Mouse (Mus musculus) brown adipose tissue, adult 24 weeks (tissue): ENCODE measurements around the gene Rere. TPM values are rescaled to one million over a fixed set of nuclear protein-coding genes. Genes with fewer than 3 reads are reported as not detected.
"Not testable (repeated sequence)": the region's sequence is repeated elsewhere in the genome, so short reads cannot be mapped to it uniquely, and the experiment has no call there.

ENCODE experiments used
- H3K27ac ChIP-seq: fragments of 200-500 bp; replicated peaks from 2 replicates; pipeline ENCODE4 v1.5.1; 2012; ENCODE audit warnings: low read depth, mild to moderate bottlenecking, low read length
- H3K4me1 ChIP-seq: fragments of 200-500 bp; 2 replicates; pipeline ENCODE4 v1.6.1; 2012; ENCODE audit warnings: low read length, mixed read lengths; ENCODE audit not compliant: control insufficient read depth, insufficient read depth, insufficient read length
- H3K4me3 ChIP-seq: fragments of 200-500 bp; 2 replicates; pipeline ENCODE4 v1.5.1; 2012; ENCODE audit warnings: low read depth, mild to moderate bottlenecking, low read length, moderate library complexity; ENCODE audit not compliant: insufficient read depth
- polyA plus RNA-seq: library from polyadenylated mRNA; stranded (reverse); fragments of >200 nt; gene quantifications from 2 replicates; pipeline ENCODE4 v1.2.4, GENCODE M21; 2012; ENCODE audit not compliant: missing spikeins, insufficient read depth, insufficient read length

Rere gene
- polyA plus RNA-seq, 1 experiment = 39.8 TPM

GRCm38 (mm10) chr4:150504304-150505021, 223.0 kb downstream of the Rere start:
- Histone ChIP-seq H3K4me1 (no peaks in the 10 kb centered on the region; the same call in 1 of the 2 replicates), H3K27ac (no peak overlapping the region)

GRCm38 (mm10) chr4:150509026-150509712, 227.7 kb downstream of the Rere start:
- H3K4me3 ChIP-seq = no peak overlapping the region
- H3K27ac ChIP-seq = no peak overlapping the region
- no peaks in the 10 kb centered on the region for H3K4me1 ChIP-seq

More at GRCm38 (mm10) chr4:150504304-150505021, 223.0 kb downstream of the Rere start:
- H3K4me3 ChIP-seq = no peak overlapping the region

DNA sequence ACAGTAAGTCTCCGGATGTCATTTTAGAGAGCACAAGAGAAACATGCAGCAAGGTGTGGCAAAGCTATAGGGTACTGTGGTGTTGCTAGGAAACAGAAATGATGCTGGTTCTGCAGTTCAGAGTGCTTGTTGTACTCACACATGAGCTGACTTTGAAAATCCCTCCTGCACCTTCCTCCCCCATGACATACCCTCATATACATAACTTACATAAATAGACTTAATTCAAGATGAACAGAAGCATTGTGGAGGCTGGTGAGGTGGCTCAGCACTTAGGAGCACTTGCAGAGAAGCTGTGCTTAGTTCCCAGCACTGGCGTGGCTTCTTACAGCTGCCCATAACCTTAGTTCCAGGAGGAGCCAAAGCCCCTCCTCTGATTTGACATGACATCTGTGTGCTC, 228.6 kb downstream of the Rere start:
- Histone ChIP-seq H3K4me3 (no peak overlapping the region), H3K27ac (no peak overlapping the region), H3K4me1 (no peaks in the 10 kb centered on the region)

GRCm38 (mm10) chr4:150513387-150513786, 231.9 kb downstream of the Rere start:
- H3K4me3 ChIP-seq, H3K27ac ChIP-seq, H3K4me1 ChIP-seq: not testable (repeated sequence)

GRCm38 (mm10) chr4:150516201-150516600, 234.8 kb downstream of the Rere start:
- Histone ChIP-seq H3K27ac (no peak overlapping the region), H3K4me3 (no peak overlapping the region), H3K4me1 (no peaks in the 10 kb centered on the region)

DNA sequence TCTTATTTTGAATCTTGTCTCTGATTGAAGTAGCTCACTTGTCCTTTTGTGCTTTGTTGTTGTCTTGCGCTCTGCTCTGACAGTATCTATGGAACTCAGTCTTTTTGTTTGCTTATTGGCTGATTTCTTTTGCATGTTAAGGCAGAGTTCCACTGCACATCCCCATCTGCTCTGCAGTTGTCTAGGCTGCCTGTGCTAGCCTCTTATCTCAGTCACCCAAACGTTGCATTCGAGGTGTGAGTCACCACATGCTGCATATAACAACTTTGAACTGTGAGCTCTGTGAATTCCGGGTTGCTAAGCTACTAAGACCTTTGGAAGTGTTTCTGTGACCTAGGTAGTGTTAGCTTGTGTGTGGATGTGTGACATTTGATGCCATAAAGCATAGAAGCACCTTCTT, 235.9 kb downstream of the Rere start:
- Histone ChIP-seq H3K4me3 (no peak overlapping the region), H3K4me1 (no peaks in the 10 kb centered on the region), H3K27ac (no peak overlapping the region)

DNA sequence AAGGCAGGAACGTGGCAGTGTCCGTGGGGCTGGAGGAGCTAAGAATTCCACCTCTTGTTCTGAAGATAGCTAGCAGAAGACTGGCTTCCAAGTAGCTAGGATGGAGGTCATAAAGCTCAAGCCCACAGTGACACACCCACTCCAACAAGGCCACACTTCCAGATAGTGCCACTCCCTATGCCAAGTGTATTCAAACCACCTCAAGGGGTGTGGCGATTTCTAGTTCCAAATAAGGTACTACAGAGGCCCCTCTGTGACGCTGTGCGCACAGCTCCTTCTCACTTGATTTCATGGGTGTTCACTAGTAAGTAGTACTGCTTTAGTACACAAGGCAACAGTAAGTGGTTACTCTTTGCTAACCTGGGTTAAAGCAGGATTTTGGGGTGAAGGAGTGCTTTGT, 237.4 kb downstream of the Rere start:
- H3K4me1 ChIP-seq = no peaks in the 10 kb centered on the region
- H3K27ac ChIP-seq = no peak overlapping the region
- H3K4me3 ChIP-seq = no peak overlapping the region

- no peaks in the 10 kb centered on the region for H3K4me1 ChIP-seq
- no peak overlapping the region for H3K4me3 ChIP-seq
- no peak overlapping the region for H3K27ac ChIP-seq
These were observed 238.6 kb downstream of the Rere start for GRCm38 (mm10) chr4:150520069-150520468.

GRCm38 (mm10) chr4:150522425-150522824, 241.0 kb downstream of the Rere start:
- Histone ChIP-seq H3K4me1 (no peaks in the 10 kb centered on the region), H3K27ac (no peak overlapping the region), H3K4me3 (no peak overlapping the region)

DNA sequence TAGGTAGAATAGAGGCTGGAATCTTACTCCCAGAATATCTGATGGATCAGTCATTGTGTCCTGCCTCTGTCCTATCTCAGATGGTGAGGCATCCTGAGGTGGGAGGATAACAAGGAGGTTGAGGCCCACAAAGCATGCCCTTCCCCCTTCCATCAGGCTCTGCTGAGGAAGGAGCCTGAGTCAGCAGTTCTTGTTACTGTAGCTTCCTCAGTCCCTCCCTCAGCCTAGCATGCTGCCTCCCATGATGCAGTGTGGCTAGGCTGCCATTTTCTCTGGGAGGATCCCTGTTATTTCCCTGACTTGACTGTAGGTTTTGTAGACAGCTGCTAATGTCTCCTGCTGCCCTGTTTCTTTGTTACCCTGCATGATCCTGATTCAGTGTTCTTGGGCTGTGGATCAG, 241.9 kb downstream of the Rere start:
- no peaks in the 10 kb centered on the region for H3K4me1 ChIP-seq
- no peak overlapping the region for H3K27ac ChIP-seq
- no peak overlapping the region for H3K4me3 ChIP-seq

GRCm38 (mm10) chr4:150526269-150526668, 244.8 kb downstream of the Rere start:
- H3K4me3 ChIP-seq = no peak overlapping the region
- H3K27ac ChIP-seq = no peak overlapping the region
- H3K4me1 ChIP-seq = no peaks in the 10 kb centered on the region

- Histone ChIP-seq H3K4me3 (no peak overlapping the region), H3K4me1 (no peaks in the 10 kb centered on the region), H3K27ac (no peak overlapping the region)
These were observed 247.0 kb downstream of the Rere start for GRCm38 (mm10) chr4:150528426-150528825.

GRCm38 (mm10) chr4:150528846-150529245, 247.4 kb downstream of the Rere start:
- H3K4me3 ChIP-seq = no peak overlapping the region
- no peaks in the 10 kb centered on the region for H3K4me1 ChIP-seq
- no peak overlapping the region for H3K27ac ChIP-seq

- Histone ChIP-seq H3K4me1 (no peaks in the 10 kb centered on the region), H3K4me3 (no peak overlapping the region), H3K27ac (no peak overlapping the region)
These were observed 250.4 kb downstream of the Rere start for GRCm38 (mm10) chr4:150531869-150532268.

GRCm38 (mm10) chr4:150536821-150537510, 255.5 kb downstream of the Rere start:
- Histone ChIP-seq H3K27ac (no peak overlapping the region), H3K4me3 (no peak overlapping the region), H3K4me1 (peaks cover 4% of the 10 kb centered on the region; the same call in 1 of the 2 replicates)
